Mouse (Mus musculus) heart, postnatal 0 days (tissue): ENCODE data around the gene Pdzd2. TPM values are rescaled to one million over a fixed set of nuclear protein-coding genes. Genes with fewer than 3 reads are reported as not detected.

Experiments
- ATAC-seq: fragments of 200-750 bp; cut with Nextera tagmentation; 2 replicates; pipeline ENCODE4 v1.8.0; 2017; ENCODE audit warnings: low read depth, moderate number of reproducible peaks, moderate library complexity; ENCODE audit not compliant: insufficient read depth
- DNase-seq: peaks from one replicate; pipeline ENCODE4 v3.0.0-alpha.2; 2016; ENCODE audit warnings: low spot score
- H3K27ac ChIP-seq: fragments of 300-500 bp; sonication (generic); 2 replicates; pipeline ENCODE4 v1.5.1; 2014; ENCODE audit warnings: low read depth, mild to moderate bottlenecking
- H3K27me3 ChIP-seq: fragments of 300-500 bp; sonication (generic); 2 replicates; pipeline ENCODE4 v1.6.1; 2014; ENCODE audit warnings: low read length, mixed read lengths; ENCODE audit not compliant: control insufficient read depth, insufficient read depth
- H3K36me3 ChIP-seq: fragments of 300-500 bp; sonication (generic); replicated peaks from 2 replicates; pipeline ENCODE4 v1.6.1; 2014; ENCODE audit warnings: low read length, mixed read lengths; ENCODE audit not compliant: control insufficient read depth, insufficient read depth
- H3K4me1 ChIP-seq: fragments of 300-500 bp; sonication (generic); 2 replicates; pipeline ENCODE4 v1.6.1; 2014; ENCODE audit warnings: antibody characterized with exemption; ENCODE audit not compliant: control insufficient read depth, insufficient read depth
- H3K4me2 ChIP-seq: fragments of 300-500 bp; sonication (generic); 2 replicates; pipeline ENCODE4 v1.6.1; 2014; ENCODE audit warnings: low read depth, mild to moderate bottlenecking, low read length, moderate library complexity
- H3K4me3 ChIP-seq: fragments of 300-500 bp; sonication (generic); 2 replicates; pipeline ENCODE4 v1.5.1; 2014; ENCODE audit warnings: low read depth, low read length
- H3K9ac ChIP-seq: fragments of 300-500 bp; sonication (generic); replicated peaks from 2 replicates; pipeline ENCODE4 v1.6.1; 2014; ENCODE audit warnings: low read depth, low read length, mixed read lengths
- H3K9me3 ChIP-seq: fragments of 300-500 bp; sonication (generic); replicated peaks from 2 replicates; pipeline ENCODE4 v1.6.1; 2016; ENCODE audit warnings: low read length; ENCODE audit not compliant: control insufficient read depth
- CTCF ChIP-seq: IDR thresholded peaks from 2 replicates; pipeline ENCODE4 v1.5.1; 2016; ENCODE audit warnings: antibody characterized with exemption, control low read depth, low read depth
- EP300 ChIP-seq: IDR thresholded peaks from 2 replicates; pipeline ENCODE4 v1.6.1; 2016; ENCODE audit warnings: antibody characterized with exemption, low read depth
- WGBS: fragments of 180-500 bp; shearing (Covaris S2); extraction: QIAGEN DNeasy Blood & Tissue Kit; methylation state at CpG from one replicate; pipeline ENCODE4 v1.1.7; 2014; 5-methylcytosine and 5-hydroxymethylcytosine counted together
- polyA plus RNA-seq: library from polyadenylated mRNA; unstranded; fragments of >200 nt; fragmentation: Nextera tagmentation; extraction: Ambion mirVana; gene quantifications from 2 replicates; pipeline ENCODE4 v1.2.1, GENCODE M21; 2015
- total RNA-seq: library from RNA; depleted of rRNA; stranded (reverse); fragments of >200 nt; gene quantifications from 2 replicates; pipeline ENCODE4 v1.2.3, GENCODE M21; 2014; ENCODE audit warnings: low replicate concordance

Pdzd2 gene
- total and polyA plus RNA-seq, 2 experiments from 2014 or later: 36.1 to 86.0 TPM

DNA sequence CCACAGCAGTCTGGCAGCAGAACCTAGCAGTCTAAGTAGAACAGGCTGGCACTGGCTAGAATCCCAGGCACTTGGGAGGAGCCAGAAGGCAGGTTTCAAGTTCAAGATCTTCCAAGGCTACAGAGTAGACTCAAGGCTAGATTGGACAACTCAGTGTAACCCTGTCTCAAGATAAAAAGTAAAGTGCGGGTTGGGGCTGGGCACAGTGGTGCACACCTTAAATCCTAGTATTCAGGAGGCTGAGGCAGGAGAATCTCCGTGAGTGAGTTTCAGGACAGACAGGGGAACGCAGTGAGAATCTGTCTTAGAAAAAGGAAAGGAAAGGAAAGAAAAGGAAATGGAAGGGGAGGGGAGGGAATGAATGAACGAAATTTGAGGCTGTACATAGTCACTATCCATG is 207.2 kb downstream of the Pdzd2 start:
- TF ChIP-seq EP300 (no peak), CTCF (no peak)
- Histone ChIP-seq H3K27me3 (no peaks in the 10 kb centered on the region), H3K36me3 (peaks cover 7% of the 10 kb centered on the region; the same call in 1 of the 2 replicates), H3K27ac (no peak overlapping the region), H3K9me3 (peaks cover 6% of the 10 kb centered on the region), H3K4me1 (0 out of 2 replicates have a peak, but pooled peaks cover 9% of the 10 kb centered on the region), H3K9ac (no peak overlapping the region), H3K4me3 (no peak overlapping the region), H3K4me2 (no peak overlapping the region)
- ATAC-seq: no peak
- DNase-seq: no peak
- WGBS: 97% methylated on average over 4 of the region's 4 CpGs

DNA sequence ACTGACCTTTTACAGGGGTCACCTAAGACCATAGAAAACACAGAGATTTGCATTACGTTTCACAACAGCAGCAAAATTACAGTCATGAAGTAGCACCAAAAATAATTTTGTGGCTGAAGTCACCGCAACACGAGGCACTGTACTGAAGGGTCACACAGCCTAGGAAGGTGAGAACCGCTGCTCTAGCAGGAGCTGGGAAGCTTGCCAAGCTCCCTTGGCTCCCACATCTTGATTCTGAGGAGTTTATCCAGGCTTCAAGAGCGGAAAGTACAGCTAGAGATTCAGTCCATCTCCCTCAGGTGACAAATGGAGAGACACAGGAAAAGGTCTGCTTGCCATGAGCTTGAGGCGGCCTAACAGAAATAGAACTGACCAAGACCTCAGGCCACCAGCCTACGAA is 216.9 kb downstream of the Pdzd2 start:
- ATAC-seq: peak; percentile 30; the same call in 1 of the 2 replicates
- Histone ChIP-seq H3K9me3 (no peaks in the 10 kb centered on the region), H3K9ac (no peak overlapping the region), H3K36me3 (no peaks in the 10 kb centered on the region), H3K4me3 (no peak overlapping the region), H3K27ac (peak overlapping the region; percentile 19; the same call in 1 of the 2 replicates), H3K4me1 (0 out of 2 replicates have a peak, but pooled peaks cover 22% of the 10 kb centered on the region), H3K27me3 (no peaks in the 10 kb centered on the region), H3K4me2 (no peak overlapping the region)
- WGBS: 37% methylated on average over 7 of the region's 7 CpGs
- no peak for DNase-seq
- TF ChIP-seq CTCF (no peak), EP300 (no peak)

DNA sequence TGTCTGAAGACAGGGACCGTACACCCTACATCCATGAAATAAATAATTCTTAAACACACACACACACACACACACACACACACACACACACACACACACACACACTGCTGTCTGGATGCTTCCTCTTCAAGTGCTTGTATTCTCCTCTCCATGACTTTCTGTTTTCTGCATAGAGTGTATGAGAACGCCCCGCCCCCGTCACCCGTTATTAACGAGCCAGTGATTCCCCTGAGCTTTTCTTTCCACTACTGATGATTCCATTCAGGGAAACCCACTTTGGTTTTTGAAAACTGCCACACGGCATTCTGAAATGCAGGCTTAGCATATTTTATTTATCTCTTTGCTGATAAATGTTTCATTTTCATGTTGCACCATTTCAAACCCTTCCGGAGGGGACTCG is 219.4 kb downstream of the Pdzd2 start:
- no peak overlapping the region for H3K4me2 ChIP-seq
- no peak overlapping the region for H3K4me3 ChIP-seq
- 0 out of 2 replicates have a peak, but pooled peaks cover 22% of the 10 kb centered on the region for H3K4me1 ChIP-seq
- DNase-seq: no peak
- no peaks in the 10 kb centered on the region for H3K9me3 ChIP-seq
- WGBS: 46% methylated on average over 9 of the region's 9 CpGs
- no peaks in the 10 kb centered on the region for H3K36me3 ChIP-seq
- no peak overlapping the region for H3K9ac ChIP-seq
- TF ChIP-seq EP300: no peak
- H3K27me3 ChIP-seq: no peaks in the 10 kb centered on the region
- ATAC-seq: no peak
- no peak overlapping the region for H3K27ac ChIP-seq

DNA sequence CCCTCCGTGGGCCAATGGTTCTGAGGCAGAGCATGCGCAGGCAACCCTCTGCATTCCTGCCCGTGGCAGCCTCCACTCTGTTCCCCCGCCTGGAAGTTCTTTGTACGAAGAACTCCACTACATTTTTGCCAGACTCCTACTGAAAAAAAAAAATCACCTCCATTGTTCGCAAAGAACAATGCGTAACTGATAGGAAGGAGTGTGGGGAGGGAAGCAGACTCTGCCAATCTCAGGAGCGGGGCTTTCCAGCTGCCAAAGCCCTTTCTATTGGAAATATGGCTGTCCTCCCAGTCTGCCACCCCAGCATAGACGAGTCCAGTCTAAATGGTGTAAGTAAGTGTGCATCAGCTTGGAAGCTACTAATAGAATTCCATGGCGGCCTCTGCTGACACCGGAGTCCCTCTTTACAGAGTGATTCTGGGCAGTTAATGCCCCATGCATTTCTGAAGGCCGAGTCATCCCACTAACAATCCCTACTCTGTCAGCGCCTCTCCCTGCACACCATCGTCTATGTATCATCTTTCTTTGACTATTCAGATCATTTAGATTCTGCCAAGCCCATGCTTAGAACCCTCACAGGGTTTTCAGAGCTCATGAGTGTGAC is 221.3 kb downstream of the Pdzd2 start:
- Histone ChIP-seq H3K4me3 (no peak overlapping the region), H3K9ac (no peak overlapping the region), H3K4me2 (no peak overlapping the region), H3K27me3 (no peaks in the 10 kb centered on the region), H3K36me3 (no peaks in the 10 kb centered on the region), H3K9me3 (no peaks in the 10 kb centered on the region), H3K27ac (peak overlapping the region; percentile 32; the same call in 1 of the 2 replicates), H3K4me1 (0 out of 2 replicates have a peak, but pooled peaks cover 22% of the 10 kb centered on the region)
- ATAC-seq: peak; percentile 34
- WGBS: 34% methylated on average over 14 of the region's 14 CpGs
- TF ChIP-seq CTCF (no peak), EP300 (no peak)
- DNase-seq: peak; percentile 30

DNA sequence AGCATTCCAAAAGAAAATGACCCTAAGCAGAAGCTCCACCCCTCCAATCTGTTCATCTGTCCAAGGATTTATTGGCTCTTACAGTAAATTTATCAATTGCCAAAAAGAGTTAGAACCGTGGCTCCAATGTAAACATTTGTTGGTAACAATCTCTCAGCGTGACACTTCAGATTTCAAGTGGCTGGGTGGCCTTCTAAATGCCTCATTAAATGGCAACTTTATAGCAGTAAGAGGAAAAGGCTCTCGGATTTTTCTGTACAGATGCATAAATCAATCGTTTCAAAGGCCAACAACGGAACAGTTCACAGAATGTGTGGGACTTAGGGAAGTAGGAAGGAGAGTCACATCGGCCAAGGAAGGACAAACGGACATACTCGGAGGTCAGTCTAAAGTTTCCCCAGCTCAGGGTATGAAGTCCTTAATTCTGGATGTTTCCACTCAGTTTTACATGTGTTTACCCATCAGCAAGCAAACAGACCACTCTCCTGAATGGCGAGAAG is 222.4 kb downstream of the Pdzd2 start:
- TF ChIP-seq CTCF (no peak), EP300 (no peak)
- H3K4me2 ChIP-seq: no peak overlapping the region
- no peak overlapping the region for H3K9ac ChIP-seq
- no peaks in the 10 kb centered on the region for H3K36me3 ChIP-seq
- H3K4me3 ChIP-seq: no peak overlapping the region
- DNase-seq (no peak), ATAC-seq (no peak)
- 87% methylated on average over 9 of the region's 9 CpGs for WGBS
- H3K27ac ChIP-seq: no peak overlapping the region
- H3K9me3 ChIP-seq: no peaks in the 10 kb centered on the region
- H3K4me1 ChIP-seq: 0 out of 2 replicates have a peak, but pooled peaks cover 22% of the 10 kb centered on the region
- H3K27me3 ChIP-seq: no peaks in the 10 kb centered on the region
